Mouse (Mus musculus): ENCODE results near the gene Hps1. TPM values are rescaled to one million over a fixed set of nuclear protein-coding genes. Genes with fewer than 3 reads are reported as not detected.
"Not testable (repeated sequence)": the region's sequence is repeated elsewhere in the genome, so short reads cannot be mapped to it uniquely, and the experiment has no call there.

Hps1 gene
- polyA plus RNA-seq, 1 experiment from 2014 or later = 20.6 TPM

GRCm38 (mm10) chr19:42788311-42788710 lies 8.5 kb upstream of the Hps1 start:
- Histone ChIP-seq H3K4me1 (no peaks in the 10 kb centered on the region), H3K27ac (replicated peaks) (no peak overlapping the region), H3K9me3 (replicated peaks) (no peaks in the 10 kb centered on the region), H3K9ac (no peak overlapping the region), H3K36me3 (no peaks in the 10 kb centered on the region), H3K27me3 (no peaks in the 10 kb centered on the region), H3K4me3 (replicated peaks) (no peak overlapping the region), H3K4me2 (replicated peaks) (no peak overlapping the region)
- WGBS = 48% methylated on average over 5 of the region's 5 CpGs
- ATAC-seq (ENCODE audit: insufficient number of reproducible peaks, low FRiP score, low TSS enrichment, low read depth) = no peak

- H3K27me3 ChIP-seq = no peaks in the 10 kb centered on the region
These were observed 5.9 kb upstream of the Hps1 start for GRCm38 (mm10) chr19:42785562-42786220.

GRCm38 (mm10) chr19:42785129-42785528 lies 5.4 kb upstream of the Hps1 start:
- no peak overlapping the region for H3K27ac ChIP-seq (replicated peaks)
- H3K9ac ChIP-seq = no peak overlapping the region
- 46% methylated on average over 2 of the region's 2 CpGs for WGBS
- no peaks in the 10 kb centered on the region for H3K27me3 ChIP-seq
- H3K4me2 ChIP-seq (replicated peaks) = no peak overlapping the region
- no peaks in the 10 kb centered on the region for H3K36me3 ChIP-seq
- H3K4me3 ChIP-seq (replicated peaks) = no peak overlapping the region
- H3K4me1 ChIP-seq = peaks cover under 1% of the 10 kb centered on the region
- no peak for ATAC-seq (ENCODE audit: insufficient number of reproducible peaks, low FRiP score, low TSS enrichment, low read depth)
- no peaks in the 10 kb centered on the region for H3K9me3 ChIP-seq (replicated peaks)

More at GRCm38 (mm10) chr19:42785562-42786220, 5.9 kb upstream of the Hps1 start:
- Histone ChIP-seq H3K4me1 (no peaks in the 10 kb centered on the region), H3K9ac (no peak overlapping the region), H3K9me3 (replicated peaks) (no peaks in the 10 kb centered on the region), H3K36me3 (no peaks in the 10 kb centered on the region), H3K4me3 (replicated peaks) (no peak overlapping the region), H3K4me2 (replicated peaks) (no peak overlapping the region), H3K27ac (replicated peaks) (no peak overlapping the region)
- ATAC-seq (ENCODE audit: insufficient number of reproducible peaks, low FRiP score, low TSS enrichment, low read depth) = no peak
- WGBS = 59% methylated on average over 8 of the region's 8 CpGs

- H3K27me3 ChIP-seq; H3K9me3 ChIP-seq (replicated peaks); H3K36me3 ChIP-seq; ATAC-seq (ENCODE audit: insufficient number of reproducible peaks, low FRiP score, low TSS enrichment, low read depth): not testable (repeated sequence)
- Histone ChIP-seq H3K9ac (peak overlapping the region; percentile 50), H3K4me1 (peaks cover 12% of the 10 kb centered on the region), H3K4me2 (replicated peaks) (peak overlapping the region; percentile 82), H3K27ac (replicated peaks) (peak overlapping the region; percentile 93), H3K4me3 (replicated peaks) (peak overlapping the region; percentile 73)
- 46% methylated on average over 7 of the region's 7 CpGs for WGBS
These were observed 369 bp upstream of the Hps1 start for GRCm38 (mm10) chr19:42780156-42780538.

GRCm38 (mm10) chr19:42777801-42778200 lies 2.0 kb downstream of the Hps1 start:
- no peak overlapping the region for H3K9ac ChIP-seq
- no peaks in the 10 kb centered on the region for H3K9me3 ChIP-seq (replicated peaks)
- no peaks in the 10 kb centered on the region for H3K36me3 ChIP-seq
- H3K4me2 ChIP-seq (replicated peaks) = no peak overlapping the region
- ATAC-seq (ENCODE audit: insufficient number of reproducible peaks, low FRiP score, low TSS enrichment, low read depth) = no peak
- WGBS = 68% methylated on average over 5 of the region's 5 CpGs
- no peak overlapping the region for H3K4me3 ChIP-seq (replicated peaks)
- no peak overlapping the region for H3K27ac ChIP-seq (replicated peaks)
- peaks cover 12% of the 10 kb centered on the region for H3K4me1 ChIP-seq
- H3K27me3 ChIP-seq = no peaks in the 10 kb centered on the region

- no peak for ATAC-seq (ENCODE audit: insufficient number of reproducible peaks, low FRiP score, low TSS enrichment, low read depth)
- 97% methylated on average over 1 of the region's 1 CpGs for WGBS
- no peaks in the 10 kb centered on the region for H3K36me3 ChIP-seq
- H3K9ac ChIP-seq = no peak overlapping the region
- no peaks in the 10 kb centered on the region for H3K9me3 ChIP-seq (replicated peaks)
- no peak overlapping the region for H3K27ac ChIP-seq (replicated peaks)
- no peak overlapping the region for H3K4me2 ChIP-seq (replicated peaks)
- no peak overlapping the region for H3K4me3 ChIP-seq (replicated peaks)
- H3K4me1 ChIP-seq = peaks cover 12% of the 10 kb centered on the region
- no peaks in the 10 kb centered on the region for H3K27me3 ChIP-seq
These were observed 3.0 kb downstream of the Hps1 start for GRCm38 (mm10) chr19:42776813-42777212.

- no peak overlapping the region for H3K27ac ChIP-seq (replicated peaks)
- no peaks in the 10 kb centered on the region for H3K9me3 ChIP-seq (replicated peaks)
- H3K27me3 ChIP-seq = no peaks in the 10 kb centered on the region
- no peak overlapping the region for H3K4me3 ChIP-seq (replicated peaks)
- H3K4me1 ChIP-seq = no peaks in the 10 kb centered on the region
- no peak overlapping the region for H3K4me2 ChIP-seq (replicated peaks)
- no peak overlapping the region for H3K9ac ChIP-seq
- ATAC-seq (ENCODE audit: insufficient number of reproducible peaks, low FRiP score, low TSS enrichment, low read depth) = no peak
- WGBS = 57% methylated on average over 23 of the region's 23 CpGs
- no peaks in the 10 kb centered on the region; the same call in 1 of the 2 replicates for H3K36me3 ChIP-seq
These were observed 9.5 kb downstream of the Hps1 start for GRCm38 (mm10) chr19:42770141-42770872.

- no peak overlapping the region for H3K4me2 ChIP-seq (replicated peaks)
- H3K36me3 ChIP-seq = no peaks in the 10 kb centered on the region; the same call in 1 of the 2 replicates
- no peak overlapping the region for H3K27ac ChIP-seq (replicated peaks)
- 83% methylated on average over 10 of the region's 10 CpGs for WGBS
- no peaks in the 10 kb centered on the region for H3K27me3 ChIP-seq
- no peaks in the 10 kb centered on the region for H3K9me3 ChIP-seq (replicated peaks)
- ATAC-seq (ENCODE audit: insufficient number of reproducible peaks, low FRiP score, low TSS enrichment, low read depth) = no peak
- H3K9ac ChIP-seq = no peak overlapping the region
- no peaks in the 10 kb centered on the region for H3K4me1 ChIP-seq
- H3K4me3 ChIP-seq (replicated peaks) = no peak overlapping the region
These were observed 10.1 kb downstream of the Hps1 start for GRCm38 (mm10) chr19:42769648-42770047.

- H3K4me2 ChIP-seq (replicated peaks) = no peak overlapping the region
- H3K27ac ChIP-seq (replicated peaks) = no peak overlapping the region
- no peaks in the 10 kb centered on the region; the same call in none of the 2 replicates for H3K36me3 ChIP-seq
- ATAC-seq (ENCODE audit: insufficient number of reproducible peaks, low FRiP score, low TSS enrichment, low read depth) = no peak
- H3K27me3 ChIP-seq = no peaks in the 10 kb centered on the region
- H3K9ac ChIP-seq = no peak overlapping the region
- H3K9me3 ChIP-seq (replicated peaks) = no peaks in the 10 kb centered on the region
- no peak overlapping the region for H3K4me3 ChIP-seq (replicated peaks)
- 0 out of 2 replicates have a peak, but pooled peaks cover 9% of the 10 kb centered on the region for H3K4me1 ChIP-seq
- 82% methylated on average over 8 of the region's 8 CpGs for WGBS
These were observed 12.4 kb downstream of the Hps1 start for GRCm38 (mm10) chr19:42767361-42767760.

- 34% methylated on average over 10 of the region's 10 CpGs for WGBS
- H3K4me1 ChIP-seq = 0 out of 2 replicates have a peak, but pooled peaks cover 9% of the 10 kb centered on the region
- H3K27me3 ChIP-seq = no peaks in the 10 kb centered on the region
- no peak for ATAC-seq (ENCODE audit: insufficient number of reproducible peaks, low FRiP score, low TSS enrichment, low read depth)
- H3K9ac ChIP-seq = no peak overlapping the region
- no peak overlapping the region for H3K4me2 ChIP-seq (replicated peaks)
- no peak overlapping the region for H3K4me3 ChIP-seq (replicated peaks)
- no peaks in the 10 kb centered on the region for H3K9me3 ChIP-seq (replicated peaks)
- no peak overlapping the region for H3K27ac ChIP-seq (replicated peaks)
- peaks cover 9% of the 10 kb centered on the region; the same call in 1 of the 2 replicates for H3K36me3 ChIP-seq
These were observed 15.4 kb downstream of the Hps1 start for GRCm38 (mm10) chr19:42764398-42764797.

GRCm38 (mm10) chr19:42756671-42757070 lies 23.1 kb downstream of the Hps1 start:
- Histone ChIP-seq H3K27ac (replicated peaks) (no peak overlapping the region), H3K36me3 (0 out of 2 replicates have a peak, but pooled peaks cover 6% of the 10 kb centered on the region), H3K9ac (no peak overlapping the region), H3K4me3 (replicated peaks) (no peak overlapping the region), H3K4me1 (peaks cover 22% of the 10 kb centered on the region), H3K4me2 (replicated peaks) (no peak overlapping the region), H3K27me3 (no peaks in the 10 kb centered on the region), H3K9me3 (replicated peaks) (no peaks in the 10 kb centered on the region)
- WGBS = 79% methylated on average over 6 of the region's 6 CpGs
- ATAC-seq (ENCODE audit: insufficient number of reproducible peaks, low FRiP score, low TSS enrichment, low read depth) = no peak
